Mouse (Mus musculus): ENCODE data around the gene Tdrd1. TPM values are rescaled to one million over a fixed set of nuclear protein-coding genes. Genes with fewer than 3 reads are reported as not detected.
A peak's percentile ranks its signal among the peaks of the same experiment; 100 is the strongest.

Tdrd1 gene
- total RNA-seq, 4 experiments from 2014 or later = not detected

GRCm38 (mm10) chr19:56828305-56828704 is 2.3 kb downstream of the Tdrd1 start:
- DNase-seq (ENCODE audit: low spot score) = no peak

- no peak for DNase-seq (ENCODE audit: low spot score)
These were observed 3.3 kb downstream of the Tdrd1 start for GRCm38 (mm10) chr19:56829267-56829666.

GRCm38 (mm10) chr19:56830163-56830562 is 4.2 kb downstream of the Tdrd1 start:
- DNase-seq (ENCODE audit: low spot score) = no peak

- no peak for DNase-seq (ENCODE audit: low spot score)
These were observed 9.3 kb downstream of the Tdrd1 start for GRCm38 (mm10) chr19:56835340-56835739.

GRCm38 (mm10) chr19:56838942-56839706 is 13.1 kb downstream of the Tdrd1 start:
- DNase-seq (ENCODE audit: low spot score) = no peak

- DNase-seq (ENCODE audit: low spot score) = no peak
These were observed 17.0 kb downstream of the Tdrd1 start for GRCm38 (mm10) chr19:56842974-56843373.

GRCm38 (mm10) chr19:56852590-56852989 is 26.6 kb downstream of the Tdrd1 start:
- no peak for DNase-seq (ENCODE audit: low spot score)

- DNase-seq (ENCODE audit: low spot score) = peak; percentile 2
These were observed 30.4 kb downstream of the Tdrd1 start for GRCm38 (mm10) chr19:56856455-56856854.

- DNase-seq (ENCODE audit: low spot score) = no peak
These were observed 41.7 kb downstream of the Tdrd1 start for GRCm38 (mm10) chr19:56867701-56868100.

GRCm38 (mm10) chr19:56873816-56874600 is 48.0 kb downstream of the Tdrd1 start, which contains the start of gene Vwa2:
Vwa2 (plus strand) TSS chr19:56874249.
- DNase-seq (ENCODE audit: low spot score) = no peak

GRCm38 (mm10) chr19:56874601-56875315 is 48.7 kb downstream of the Tdrd1 start:
- DNase-seq (ENCODE audit: low spot score) = no peak

- DNase-seq (ENCODE audit: low spot score) = no peak
These were observed 51.4 kb downstream of the Tdrd1 start for GRCm38 (mm10) chr19:56877364-56877763.

- DNase-seq (ENCODE audit: low spot score) = no peak
These were observed 61.9 kb downstream of the Tdrd1 start for GRCm38 (mm10) chr19:56887879-56888278.

- no peak for DNase-seq (ENCODE audit: low spot score)
These were observed 62.6 kb downstream of the Tdrd1 start for GRCm38 (mm10) chr19:56888654-56889053.

- no peak for DNase-seq (ENCODE audit: low spot score)
These were observed 65.4 kb downstream of the Tdrd1 start for GRCm38 (mm10) chr19:56891438-56891837.

- DNase-seq (ENCODE audit: low spot score) = no peak
These were observed 66.6 kb downstream of the Tdrd1 start for GRCm38 (mm10) chr19:56892586-56892985.

GRCm38 (mm10) chr19:56893326-56893725 is 67.3 kb downstream of the Tdrd1 start:
- DNase-seq (ENCODE audit: low spot score) = no peak

GRCm38 (mm10) chr19:56897654-56898053 is 71.6 kb downstream of the Tdrd1 start:
- DNase-seq (ENCODE audit: low spot score) = no peak

- no peak for DNase-seq (ENCODE audit: low spot score)
These were observed 78.1 kb downstream of the Tdrd1 start for GRCm38 (mm10) chr19:56904095-56904494.

- DNase-seq (ENCODE audit: low spot score) = no peak
These were observed 79.4 kb downstream of the Tdrd1 start for GRCm38 (mm10) chr19:56905395-56905794.

GRCm38 (mm10) chr19:56907850-56908249 is 81.8 kb downstream of the Tdrd1 start:
- no peak for DNase-seq (ENCODE audit: low spot score)

All from heart, adult 8-10 months (tissue).